Mouse (Mus musculus) limb, embryonic 14.5 days (tissue): ENCODE data around the gene Clns1a. TPM values are rescaled to one million over a fixed set of nuclear protein-coding genes. Genes with fewer than 3 reads are reported as not detected.

Source experiments
- ATAC-seq: fragments of 200-750 bp; cut with Nextera tagmentation; 2 replicates; pipeline ENCODE4 v1.8.0; 2017; ENCODE audit warnings: low read depth, moderate number of reproducible peaks, moderate TSS enrichment; ENCODE audit not compliant: low FRiP score
- DNase-seq: peaks from one replicate; pipeline ENCODE4 v3.0.0-alpha.2; 2015; ENCODE audit warnings: low spot score
- H3K27ac ChIP-seq: fragments of 300-500 bp; sonication (generic); replicated peaks from 2 replicates; pipeline ENCODE4 v1.5.1; 2014; ENCODE audit warnings: low read depth, mild to moderate bottlenecking, low read length, moderate library complexity, mixed read lengths
- H3K27me3 ChIP-seq: fragments of 300-500 bp; sonication (generic); 2 replicates; pipeline ENCODE4 v1.6.1; 2014; ENCODE audit warnings: low read length, mixed read lengths; ENCODE audit not compliant: control insufficient read depth, insufficient read depth
- H3K36me3 ChIP-seq: fragments of 300-500 bp; sonication (generic); 2 replicates; pipeline ENCODE4 v1.6.1; 2014; ENCODE audit warnings: mild to moderate bottlenecking, low read length, moderate library complexity, mixed read lengths; ENCODE audit not compliant: control insufficient read depth, insufficient read depth
- H3K4me1 ChIP-seq: fragments of 300-500 bp; sonication (generic); 2 replicates; pipeline ENCODE4 v1.6.1; 2014; ENCODE audit warnings: antibody characterized with exemption, low read length, mixed read lengths; ENCODE audit not compliant: control insufficient read depth, insufficient read depth
- H3K4me2 ChIP-seq: fragments of 300-500 bp; sonication (generic); replicated peaks from 2 replicates; pipeline ENCODE4 v1.6.1; 2014; ENCODE audit warnings: low read depth, mild to moderate bottlenecking, low read length, moderate library complexity; ENCODE audit not compliant: severe bottlenecking
- H3K4me3 ChIP-seq: fragments of 300-500 bp; sonication (generic); replicated peaks from 2 replicates; pipeline ENCODE4 v1.5.1; 2014; ENCODE audit warnings: low read length
- H3K9ac ChIP-seq: fragments of 300-500 bp; sonication (generic); 2 replicates; pipeline ENCODE4 v1.6.1; 2014; ENCODE audit warnings: mild to moderate bottlenecking, low read depth, low read length, moderate library complexity; ENCODE audit not compliant: severe bottlenecking
- H3K9me3 ChIP-seq: fragments of 300-500 bp; sonication (generic); 2 replicates; pipeline ENCODE4 v1.6.1; 2016; ENCODE audit warnings: low read length; ENCODE audit not compliant: control insufficient read depth
- POLR2A ChIP-seq: fragments of 200-500 bp; IDR thresholded peaks from 2 replicates; pipeline ENCODE4 v1.8.0; 2012; ENCODE audit warnings: inconsistent platforms, mild to moderate bottlenecking, moderate library complexity, borderline replicate concordance; ENCODE audit not compliant: insufficient read depth, insufficient read length; ENCODE audit errors: extremely low read depth
- WGBS: fragments of 180-500 bp; shearing (Covaris S2); extraction: QIAGEN DNeasy Blood & Tissue Kit; methylation state at CpG from one replicate; pipeline ENCODE4 v1.1.7; 2014; 5-methylcytosine and 5-hydroxymethylcytosine counted together
- polyA plus RNA-seq, 2 experiments: library from polyadenylated mRNA; depleted of rRNA in 1 of 2; stranded (reverse) in 1 of 2; unstranded in 1 of 2; fragments of >200 nt; fragmentation: Nextera tagmentation in 1 of 2; extraction: Ambion mirVana in 1 of 2; gene quantifications; 2 replicates each; pipeline versions ENCODE4 v1.2.1 to v1.2.3; 2012 to 2014

Clns1a gene
- polyA plus RNA-seq, 2 experiments = 107 to 193 TPM

DNA sequence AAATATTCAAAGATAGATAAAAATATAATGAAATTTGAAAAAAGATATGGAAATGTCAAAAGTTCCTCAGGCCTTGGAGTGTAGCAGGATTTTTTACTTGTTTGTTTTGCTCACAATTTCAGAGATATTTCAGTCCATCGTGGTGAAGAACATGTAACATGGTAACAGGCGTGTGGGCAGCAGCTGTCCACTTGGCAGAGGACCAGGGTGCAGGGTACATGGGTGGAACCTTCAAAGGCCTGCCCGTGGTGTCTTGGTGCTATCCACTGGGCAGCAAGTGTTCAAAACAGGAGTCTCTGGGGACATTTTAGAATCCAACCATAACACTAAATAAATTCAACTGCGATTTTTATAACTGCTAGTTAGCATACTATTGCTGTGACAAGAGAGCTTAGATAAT lies 10.7 kb downstream of the Clns1a start:
- TF ChIP-seq POLR2A = no peak
- Histone ChIP-seq H3K36me3 (peaks cover 10% of the 10 kb centered on the region), H3K27me3 (no peaks in the 10 kb centered on the region), H3K4me2 (no peak overlapping the region), H3K27ac (no peak overlapping the region), H3K4me3 (no peak overlapping the region), H3K9me3 (no peaks in the 10 kb centered on the region), H3K4me1 (no peaks in the 10 kb centered on the region), H3K9ac (no peak overlapping the region)
- ATAC-seq (no peak), DNase-seq (no peak)
- 82% methylated on average over 4 of the region's 4 CpGs for WGBS

- ATAC-seq = no peak
- H3K9me3 ChIP-seq = no peaks in the 10 kb centered on the region
- no peaks in the 10 kb centered on the region for H3K27me3 ChIP-seq
- no peaks in the 10 kb centered on the region for H3K4me1 ChIP-seq
- H3K4me3 ChIP-seq = no peak overlapping the region
- peaks cover 16% of the 10 kb centered on the region for H3K36me3 ChIP-seq
- TF ChIP-seq POLR2A = no peak
- DNase-seq = no peak
- no peak overlapping the region for H3K27ac ChIP-seq
- H3K4me2 ChIP-seq = no peak overlapping the region
- no peak overlapping the region for H3K9ac ChIP-seq
- 90% methylated on average over 5 of the region's 5 CpGs for WGBS
Observed at GRCm38 (mm10) chr7:97707809-97708208, 11.4 kb downstream of the Clns1a start.

GRCm38 (mm10) chr7:97709204-97709603 lies 12.8 kb downstream of the Clns1a start:
- Histone ChIP-seq H3K27ac (no peak overlapping the region), H3K4me3 (no peak overlapping the region), H3K27me3 (no peaks in the 10 kb centered on the region), H3K36me3 (peaks cover 26% of the 10 kb centered on the region), H3K9me3 (no peaks in the 10 kb centered on the region), H3K4me2 (no peak overlapping the region), H3K9ac (no peak overlapping the region), H3K4me1 (no peaks in the 10 kb centered on the region)
- DNase-seq (no peak), ATAC-seq (no peak)
- WGBS = 84% methylated on average over 3 of the region's 3 CpGs
- TF ChIP-seq POLR2A = no peak

GRCm38 (mm10) chr7:97714651-97715050 lies 18.2 kb downstream of the Clns1a start:
- Histone ChIP-seq H3K9ac (no peak overlapping the region), H3K4me3 (no peak overlapping the region), H3K27ac (no peak overlapping the region), H3K4me1 (no peaks in the 10 kb centered on the region), H3K36me3 (peaks cover 71% of the 10 kb centered on the region), H3K27me3 (no peaks in the 10 kb centered on the region), H3K9me3 (no peaks in the 10 kb centered on the region), H3K4me2 (no peak overlapping the region)
- ATAC-seq (no peak), DNase-seq (no peak)
- 91% methylated on average over 5 of the region's 5 CpGs for WGBS
- no peak for TF ChIP-seq POLR2A

- Histone ChIP-seq H3K9ac (no peak overlapping the region), H3K4me2 (no peak overlapping the region), H3K36me3 (peaks cover 81% of the 10 kb centered on the region), H3K27me3 (no peaks in the 10 kb centered on the region), H3K27ac (no peak overlapping the region), H3K9me3 (no peaks in the 10 kb centered on the region), H3K4me1 (no peaks in the 10 kb centered on the region), H3K4me3 (no peak overlapping the region)
- 91% methylated on average over 1 of the region's 1 CpGs for WGBS
- no peak for DNase-seq
- ATAC-seq = no peak
- TF ChIP-seq POLR2A = no peak
Observed at GRCm38 (mm10) chr7:97717326-97717725, 20.9 kb downstream of the Clns1a start.

GRCm38 (mm10) chr7:97719078-97719477 lies 22.6 kb downstream of the Clns1a start:
- WGBS = 85% methylated on average over 5 of the region's 5 CpGs
- ATAC-seq (no peak), DNase-seq (no peak)
- TF ChIP-seq POLR2A = no peak
- Histone ChIP-seq H3K27ac (no peak overlapping the region), H3K36me3 (peaks cover 72% of the 10 kb centered on the region), H3K4me2 (no peak overlapping the region), H3K9ac (no peak overlapping the region), H3K27me3 (no peaks in the 10 kb centered on the region), H3K9me3 (no peaks in the 10 kb centered on the region), H3K4me3 (no peak overlapping the region), H3K4me1 (no peaks in the 10 kb centered on the region)
